Mouse (Mus musculus) erythroblast, embryonic 14.5 days (primary cell): ENCODE results near the gene Mfsd1.

Experiments
- GATA1 ChIP-seq: IDR thresholded peaks from 2 replicates; pipeline ENCODE4 v1.6.1; 2012; ENCODE audit warnings: low read length, inconsistent platforms, mixed read lengths
- TAL1 ChIP-seq: IDR thresholded peaks from 3 replicates; pipeline ENCODE4 v1.6.1; 2012; ENCODE audit warnings: low read length, inconsistent platforms, mixed read lengths

GRCm38 (mm10) chr3:67572918-67573317 is 9.6 kb upstream of the Mfsd1 start:
- TF ChIP-seq GATA1, result no peak
- no peak for TF ChIP-seq TAL1
